Mouse (Mus musculus) CD4-positive, CD25-positive, alpha-beta regulatory T cell, adult 4 months (primary cell): ENCODE data around the gene Clasp2. TPM values are rescaled to one million over a fixed set of nuclear protein-coding genes. Genes with fewer than 3 reads are reported as not detected.
"Not testable (repeated sequence)": the region's sequence is repeated elsewhere in the genome, so short reads cannot be mapped to it uniquely, and the experiment has no call there.

Experiments
- ATAC-seq: one replicate; pipeline ENCODE4 v1.8.0; 2017
- polyA plus RNA-seq, 2 experiments: library from polyadenylated mRNA; unstranded; fragments of 100-300 nt; shearing (Covaris generic); gene quantifications; one replicate each; pipeline ENCODE4 v1.2.1; 2017

Gene Clasp2
- 10 to 100 TPM in 1 of 2 experiments, 1 to 10 TPM in 1; 6.8 to 10.5 TPM for polyA plus RNA-seq

DNA sequence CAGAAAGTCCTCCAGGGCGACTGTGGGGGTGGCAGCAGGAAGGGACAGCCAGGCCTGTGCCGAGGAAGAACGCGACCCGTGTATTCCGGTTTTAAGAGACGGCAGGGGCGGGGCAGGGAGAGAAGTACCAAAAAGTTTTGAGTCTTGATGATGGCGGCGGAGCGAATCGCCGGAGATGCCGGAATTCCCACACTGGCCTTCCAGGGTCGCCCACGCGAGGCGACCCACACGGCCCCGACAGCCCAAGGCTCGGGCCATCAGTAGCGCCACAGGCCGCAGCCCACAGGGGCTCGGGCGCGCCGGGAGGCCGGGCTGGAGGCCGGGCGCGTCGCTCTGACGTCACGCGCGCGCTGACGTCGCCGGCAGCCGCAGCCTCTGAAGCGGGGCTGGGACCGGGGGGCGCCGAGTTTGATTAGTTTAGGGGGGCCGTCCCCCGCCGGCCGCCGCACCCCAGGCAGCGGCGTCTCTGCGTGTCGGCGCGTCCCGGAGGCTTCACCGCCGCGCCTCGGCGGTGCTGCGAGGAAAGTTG is at the start of gene Clasp2:
Gene Clasp2, plus strand, starts transcription at position 366 of the 529 bp plus-strand sequence.
- ATAC-seq = peak; percentile 80

GRCm38 (mm10) chr9:113701441-113702160 is 39.7 kb upstream of the Clasp2 start:
- no peak for ATAC-seq

DNA sequence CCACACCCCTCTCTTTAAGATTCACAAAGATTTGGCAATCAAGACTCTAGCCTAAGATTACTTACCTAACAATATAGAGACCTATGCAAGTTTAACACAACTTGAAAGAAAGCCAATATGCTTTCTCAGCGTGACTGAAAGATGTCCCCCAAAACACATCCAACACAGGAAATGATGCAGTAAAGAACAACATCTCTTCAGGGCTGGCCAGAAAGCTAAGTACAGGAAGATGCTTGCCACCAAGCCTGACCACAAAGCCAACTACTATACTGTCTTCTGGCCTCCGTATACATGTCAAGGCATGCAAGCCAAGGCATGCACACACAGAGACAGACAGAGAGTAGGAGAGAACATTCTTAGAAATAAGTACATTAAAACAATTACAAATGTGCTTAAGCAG is 35.2 kb upstream of the Clasp2 start:
- peak; percentile 33 for ATAC-seq

DNA sequence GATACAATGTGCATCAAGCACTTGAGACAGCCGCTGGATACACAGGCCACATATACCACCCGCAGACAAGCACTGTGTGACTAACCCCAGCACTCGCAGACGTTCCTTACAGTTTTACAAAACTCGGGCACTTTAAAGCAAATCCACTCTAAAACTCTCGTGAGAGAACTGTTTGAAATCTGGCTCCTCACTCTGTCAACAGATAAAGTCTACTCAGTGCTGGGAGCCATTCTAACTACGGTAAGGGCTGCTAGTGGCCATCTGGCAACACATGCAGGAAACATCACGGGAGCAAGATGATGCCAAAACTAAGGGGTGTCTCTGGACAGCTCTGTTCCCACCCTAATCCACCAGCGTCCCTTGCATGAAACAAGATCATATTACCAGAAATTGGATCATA is 34.4 kb upstream of the Clasp2 start:
- no peak for ATAC-seq

DNA sequence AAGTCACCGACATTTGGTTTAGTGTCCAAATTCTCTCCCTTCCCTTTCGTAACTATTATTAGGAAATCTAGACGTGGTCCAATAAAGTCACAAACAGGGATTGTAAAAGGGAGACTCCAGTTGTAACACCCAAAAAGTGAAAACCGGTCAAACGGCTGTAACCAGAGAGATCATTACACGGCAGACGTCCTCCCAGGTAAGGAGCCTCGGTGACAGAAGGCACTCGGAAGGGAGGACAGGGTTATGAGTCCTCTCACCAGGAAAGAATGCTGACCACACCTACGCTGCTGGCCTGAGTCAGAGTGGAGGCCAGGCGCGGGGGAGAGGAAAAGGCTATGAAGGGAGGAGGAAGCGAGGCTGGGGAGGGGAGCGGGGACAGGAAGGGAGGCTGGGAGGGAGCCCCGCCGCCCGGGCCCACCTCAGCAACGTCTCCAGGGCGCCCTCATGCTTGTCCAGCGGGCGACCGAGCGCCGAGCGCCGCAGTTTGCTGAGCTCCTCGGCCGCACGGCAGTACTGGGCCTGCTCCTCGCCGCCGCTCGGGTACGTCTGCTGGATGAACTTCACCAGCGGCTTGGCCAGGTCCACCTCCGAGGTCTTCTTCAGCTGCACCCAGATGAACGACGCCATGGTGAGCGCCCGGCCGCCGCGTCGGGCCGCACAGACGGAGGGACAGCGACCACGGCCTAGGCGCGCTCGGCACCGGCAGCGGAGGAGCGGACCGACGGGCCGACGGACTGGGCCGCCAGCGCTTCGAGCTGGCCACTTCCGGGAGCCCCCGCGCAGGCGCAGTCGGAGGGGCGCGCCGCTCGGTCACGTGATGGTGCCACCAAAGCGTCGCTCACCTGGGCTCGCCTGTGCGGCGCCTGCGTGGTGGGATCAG is 33.6 kb upstream of the Clasp2 start, which contains the start of gene Pdcd6ip:
Gene Pdcd6ip, minus strand, starts transcription at position 779 of the 880 bp plus-strand sequence.
- peak; percentile 79 for ATAC-seq

GRCm38 (mm10) chr9:113708361-113709280 is 32.7 kb upstream of the Clasp2 start:
- no peak for ATAC-seq

GRCm38 (mm10) chr9:113710871-113711270 is 30.4 kb upstream of the Clasp2 start:
- ATAC-seq = no peak

DNA sequence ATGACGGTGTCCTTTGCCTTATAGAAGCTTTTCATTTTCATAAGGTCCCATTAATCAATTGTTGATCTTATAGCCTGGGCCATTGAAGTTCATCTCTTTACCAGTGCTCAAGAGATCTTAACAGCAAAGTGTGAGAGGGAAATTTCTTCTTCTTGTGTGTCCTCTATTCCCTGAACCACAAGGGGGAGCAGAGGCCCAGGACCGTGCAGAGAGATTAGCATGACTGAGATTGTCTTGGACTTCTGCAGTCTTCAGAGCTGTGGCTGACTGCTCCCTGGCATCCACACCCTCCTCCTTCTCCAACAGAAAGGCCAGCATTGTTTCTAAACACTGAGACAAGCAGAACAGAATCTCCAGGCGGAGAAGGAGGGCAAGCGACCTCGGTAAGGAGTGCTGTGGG is 22.2 kb upstream of the Clasp2 start:
- ATAC-seq = no peak

GRCm38 (mm10) chr9:113724646-113725045 is 16.6 kb upstream of the Clasp2 start:
- no peak for ATAC-seq

DNA sequence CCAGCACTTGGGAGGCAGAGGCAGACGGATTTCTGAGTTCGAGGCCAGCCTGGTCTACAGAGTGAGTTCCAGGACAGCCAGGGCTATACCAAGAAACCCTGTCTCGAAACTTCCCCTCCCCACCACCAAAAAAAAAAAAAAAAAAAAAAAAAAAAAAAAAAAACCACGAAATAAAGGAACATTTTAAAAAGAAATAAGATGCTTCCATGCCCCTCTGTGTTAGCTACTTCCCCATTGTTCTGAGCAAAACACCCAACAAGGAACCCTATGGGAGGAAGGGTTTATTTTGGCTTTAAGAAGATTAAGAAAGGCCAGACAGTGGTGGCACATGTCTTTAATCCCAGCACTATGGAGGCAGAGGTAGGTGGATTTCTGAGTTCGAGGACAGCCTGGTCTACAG is 15.7 kb upstream of the Clasp2 start:
- not testable (repeated sequence) for ATAC-seq

GRCm38 (mm10) chr9:113726131-113726530 is 15.1 kb upstream of the Clasp2 start:
- ATAC-seq = no peak

DNA sequence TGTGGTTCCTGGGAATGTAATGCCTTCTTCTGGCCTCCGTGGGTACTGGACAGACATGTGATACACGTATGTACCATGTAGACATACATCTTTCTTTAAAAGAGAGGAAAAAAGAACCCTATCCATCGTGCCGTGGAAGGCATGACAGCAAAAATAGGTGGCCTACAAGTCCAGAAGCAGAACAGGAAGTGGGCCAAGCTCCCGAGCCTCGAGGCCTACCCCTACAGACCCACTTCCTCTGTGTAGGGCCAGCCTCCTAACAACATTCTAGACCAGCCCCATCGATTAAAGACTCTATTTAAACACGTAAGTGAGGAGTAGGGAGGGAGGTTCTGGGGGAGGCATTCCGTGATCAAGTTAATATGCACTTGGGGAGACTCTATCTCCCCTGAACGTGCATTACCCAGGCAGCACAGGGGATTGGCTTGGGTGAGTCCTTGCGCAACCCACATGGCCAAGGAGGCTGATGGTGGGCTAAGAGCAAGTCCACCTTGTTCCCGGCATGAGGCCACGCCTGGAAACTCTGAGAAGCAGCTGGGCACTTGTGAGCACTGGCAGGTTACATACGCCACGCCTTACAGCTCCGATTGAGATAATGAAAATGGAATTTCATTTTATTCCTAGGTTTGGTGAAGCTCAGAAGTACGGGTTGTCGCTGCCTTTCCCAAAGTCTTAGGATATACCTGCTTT is 14.1 kb upstream of the Clasp2 start:
- ATAC-seq = no peak

- ATAC-seq = no peak
Observed at GRCm38 (mm10) chr9:113731540-113731939, 9.7 kb upstream of the Clasp2 start.

GRCm38 (mm10) chr9:113735920-113736319 is 5.4 kb upstream of the Clasp2 start:
- ATAC-seq = no peak

GRCm38 (mm10) chr9:113738021-113738420 is 3.3 kb upstream of the Clasp2 start:
- ATAC-seq = no peak

DNA sequence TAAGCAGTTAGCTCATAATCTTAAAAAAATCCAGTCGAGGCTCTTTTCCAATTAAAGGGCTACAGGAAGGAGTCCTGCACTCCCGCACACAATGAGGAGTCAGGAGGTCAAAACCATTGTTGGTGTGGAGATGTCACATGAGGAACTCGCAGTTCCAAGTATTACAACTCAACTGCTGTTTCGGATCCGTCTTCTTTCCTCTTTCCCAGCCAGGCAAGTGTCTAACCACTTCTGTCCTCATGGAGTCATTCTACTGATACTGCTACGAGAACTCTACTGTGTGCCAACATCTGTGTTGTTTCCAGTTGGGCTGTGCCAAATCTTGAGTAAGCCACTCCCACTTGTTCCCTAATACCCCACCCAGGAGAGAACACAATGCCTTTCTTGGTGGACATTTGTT is 2.3 kb upstream of the Clasp2 start:
- no peak for ATAC-seq

GRCm38 (mm10) chr9:113741637-113742137 is 414 bp downstream of the Clasp2 start:
- peak; percentile 40 for ATAC-seq

- no peak for ATAC-seq
Observed at GRCm38 (mm10) chr9:113742361-113742794, 1.1 kb downstream of the Clasp2 start.

DNA sequence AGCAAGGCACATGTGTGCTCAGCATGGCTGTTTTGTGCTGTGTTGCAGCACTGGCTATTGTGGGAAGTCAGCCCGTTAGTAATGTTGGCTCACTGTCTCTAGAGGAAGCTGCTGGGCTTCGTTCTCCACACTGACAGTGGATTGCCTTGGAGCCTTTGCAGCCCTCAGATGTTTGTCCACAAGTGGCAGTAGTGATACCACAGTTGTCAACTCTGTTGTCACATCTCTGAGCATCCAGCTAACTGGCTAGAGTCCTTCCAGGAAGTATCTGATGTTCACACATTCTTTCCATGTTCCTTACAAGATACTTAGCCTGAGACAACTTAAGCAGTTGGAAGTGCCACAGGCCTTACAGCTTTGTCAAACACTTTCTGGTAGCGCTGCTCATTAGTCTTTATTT is 2.0 kb downstream of the Clasp2 start:
- no peak for ATAC-seq

DNA sequence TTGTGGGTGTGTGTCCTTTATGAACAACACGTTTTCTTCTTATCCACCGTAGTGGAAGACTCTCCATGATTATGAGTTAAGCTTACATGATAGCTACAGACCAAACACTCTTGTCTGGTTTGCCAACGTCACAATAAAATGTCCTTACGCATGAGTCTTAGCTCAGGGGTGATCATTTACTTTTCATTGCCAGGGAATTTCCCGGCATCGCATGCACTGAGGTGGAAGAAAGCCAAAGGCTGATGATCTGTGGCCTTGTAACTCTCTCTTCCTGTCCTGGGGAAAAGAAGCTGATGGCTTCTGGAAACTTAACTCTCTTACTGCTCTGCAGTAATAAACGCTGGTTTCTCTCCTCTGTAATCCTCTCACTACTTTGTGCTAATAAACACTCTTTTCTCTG is 8.1 kb downstream of the Clasp2 start:
- ATAC-seq = no peak
